Mouse (Mus musculus) megakaryocyte, adult 5-6 weeks (primary cell): ENCODE measurements at regions not wholly inside any gene's neighbourhood (a gene's known extent, or its start where the extent isn't known, plus 50 kb on each side); places are given as distances from the start of the nearest gene placed in this dataset.

Experiments used
- ATAC-seq: 2 replicates; pipeline ENCODE4 v1.8.0; 2016; ENCODE audit warnings: mild to moderate bottlenecking, inconsistent platforms; ENCODE audit not compliant: poor library complexity, severe bottlenecking

DNA sequence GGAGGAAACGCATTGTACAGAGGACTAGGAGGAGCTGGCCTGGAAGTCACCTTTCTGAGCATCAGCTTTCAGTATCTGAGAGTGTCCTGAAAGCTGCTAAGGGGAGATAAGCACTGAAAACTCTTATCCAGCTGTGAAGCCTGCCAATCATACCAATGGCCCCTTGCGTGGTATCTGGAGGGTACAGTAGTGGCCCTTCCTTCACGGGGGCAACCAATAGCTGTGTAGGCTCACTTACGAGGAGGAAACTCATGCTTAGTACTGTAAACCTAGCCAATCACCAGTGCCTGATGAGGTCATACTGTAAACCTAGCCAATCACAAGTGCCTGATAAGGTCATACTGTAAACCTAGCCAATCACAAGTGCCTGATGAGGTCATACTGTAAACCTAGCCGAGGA, 231.7 kb upstream of the Fam241a start:
- ATAC-seq: no peak

DNA sequence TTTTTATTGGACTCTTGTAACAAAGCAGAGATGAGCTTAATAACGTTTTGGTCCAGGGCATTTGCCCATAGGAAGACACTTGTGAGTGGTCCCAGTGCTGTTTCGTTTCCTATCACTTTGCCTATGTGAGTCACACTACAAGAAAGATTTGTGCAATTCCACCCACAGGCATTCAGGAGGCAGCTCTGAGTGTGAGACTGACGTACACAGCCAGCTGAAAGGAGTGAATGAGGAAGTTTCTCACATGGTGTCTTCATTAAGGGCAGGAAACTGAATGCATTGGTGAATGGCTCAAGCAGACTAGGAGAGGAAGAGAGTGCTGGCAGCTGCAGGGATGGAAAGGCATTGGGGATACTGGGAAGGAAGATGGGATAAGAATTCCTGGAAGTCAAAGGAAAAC, 230.5 kb upstream of the Fam241a start:
- ATAC-seq: peak; percentile 71

DNA sequence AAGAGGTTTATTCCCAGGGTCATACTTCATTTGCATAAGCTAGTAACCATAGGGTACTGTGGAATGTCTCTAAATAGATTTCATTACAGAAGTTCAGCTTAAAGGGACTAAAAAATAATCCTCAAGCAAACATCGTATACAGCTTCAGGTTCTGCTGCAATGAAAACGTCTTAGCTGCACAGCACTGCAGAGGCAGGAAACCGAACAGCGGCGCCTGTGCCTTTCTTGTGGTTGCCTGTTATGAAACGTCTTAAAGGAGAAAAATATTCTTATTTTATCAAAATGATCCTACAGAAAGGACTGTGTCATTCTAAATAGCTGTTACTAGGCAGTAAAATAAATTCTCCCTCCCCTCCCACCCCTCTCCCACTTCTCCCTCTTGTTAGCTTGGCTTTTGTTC, 226.0 kb upstream of the Fam241a start:
- ATAC-seq: no peak

DNA sequence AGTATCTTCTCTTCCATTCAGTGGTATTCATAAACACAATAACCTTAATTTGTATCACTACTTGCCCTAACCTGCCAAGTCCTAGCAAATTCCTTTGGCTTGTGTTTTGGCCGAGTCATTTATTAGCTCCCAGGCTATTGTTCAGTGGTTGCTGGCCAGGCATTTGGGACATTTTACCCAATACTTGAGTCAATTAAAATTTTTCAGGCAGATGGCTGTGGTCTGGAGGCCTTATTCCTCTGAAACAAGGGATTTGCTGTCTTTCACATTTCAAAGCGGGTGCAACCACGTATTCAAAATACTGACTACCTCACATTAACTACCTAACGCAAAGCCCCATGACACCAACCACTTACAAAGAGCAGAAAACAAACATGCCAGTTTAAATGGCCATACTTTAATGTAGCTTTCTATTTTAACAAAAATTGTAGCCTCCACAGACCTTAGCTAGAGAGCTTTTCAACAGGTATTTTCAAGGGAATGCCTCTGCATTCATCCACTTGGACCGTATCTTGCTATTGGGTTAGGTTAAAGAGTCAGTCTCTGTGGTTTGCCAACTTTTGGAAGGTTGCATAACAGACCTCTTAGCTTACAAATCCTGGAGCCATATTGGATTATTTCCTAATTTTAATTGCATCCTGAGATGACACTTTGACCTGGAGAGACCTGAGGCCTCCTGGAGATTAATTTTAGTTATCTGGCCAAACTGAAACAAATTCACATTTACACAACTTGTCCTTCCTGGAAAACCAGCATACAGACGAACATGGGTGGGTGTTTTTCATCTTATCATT, 224.7 kb upstream of the Fam241a start:
- no peak for ATAC-seq

DNA sequence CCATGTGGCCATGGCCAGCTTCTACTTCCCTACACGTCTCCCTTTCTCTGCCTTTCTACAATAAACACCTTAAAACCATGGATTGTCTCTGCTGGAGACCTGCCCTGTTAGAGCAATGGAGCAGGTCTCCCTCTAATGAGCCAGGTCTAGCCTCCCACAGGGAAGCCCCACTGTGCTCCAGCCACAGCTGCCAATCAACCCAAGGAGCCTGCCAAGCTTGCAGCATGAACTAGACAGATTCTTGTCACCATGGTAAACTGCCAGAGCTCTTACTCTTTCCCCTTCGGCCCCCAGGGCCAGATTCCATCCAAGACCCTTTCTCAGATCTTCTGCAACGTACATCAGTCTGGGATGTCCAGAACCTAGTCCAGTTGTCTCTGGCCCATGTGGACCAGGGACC, 217.1 kb upstream of the Fam241a start:
- no peak for ATAC-seq

DNA sequence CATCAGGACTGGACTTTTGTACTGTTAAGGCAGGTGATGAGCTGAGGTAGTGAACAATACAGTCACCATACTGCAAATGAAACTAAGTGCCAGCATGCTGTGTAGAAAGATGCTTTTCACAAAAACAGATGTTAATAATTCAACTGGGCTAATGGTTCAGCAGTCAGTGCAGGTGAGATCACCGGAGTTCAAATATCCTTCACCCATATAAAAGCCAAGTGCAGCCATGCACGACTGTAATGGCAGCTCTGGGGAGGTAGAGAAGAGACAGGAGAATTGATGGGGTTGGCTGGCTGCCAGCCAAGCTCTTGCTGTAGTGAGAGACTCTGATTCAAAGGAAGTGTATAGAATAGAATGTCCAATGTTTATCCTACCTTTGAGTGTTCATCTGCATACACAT, 214.3 kb upstream of the Fam241a start:
- ATAC-seq: no peak

DNA sequence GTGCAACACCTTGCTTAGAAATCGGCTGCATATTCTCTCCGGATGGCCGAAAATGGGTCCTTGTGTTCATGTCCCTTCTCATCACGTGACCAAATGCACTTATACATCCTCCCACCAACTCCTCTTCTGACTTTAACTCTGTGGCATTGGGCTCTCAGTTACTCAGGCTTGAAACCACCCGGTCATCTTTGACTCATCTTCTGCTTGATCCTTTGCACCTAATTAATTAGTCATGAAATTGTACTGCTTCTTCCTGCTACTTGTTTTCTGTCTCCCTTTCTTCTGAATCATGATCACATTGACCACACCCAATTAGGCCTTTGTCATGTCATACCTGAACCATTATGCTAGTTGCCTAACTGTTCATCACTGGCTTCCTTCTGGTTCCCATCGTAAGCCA, 208.4 kb upstream of the Fam241a start:
- no peak for ATAC-seq

DNA sequence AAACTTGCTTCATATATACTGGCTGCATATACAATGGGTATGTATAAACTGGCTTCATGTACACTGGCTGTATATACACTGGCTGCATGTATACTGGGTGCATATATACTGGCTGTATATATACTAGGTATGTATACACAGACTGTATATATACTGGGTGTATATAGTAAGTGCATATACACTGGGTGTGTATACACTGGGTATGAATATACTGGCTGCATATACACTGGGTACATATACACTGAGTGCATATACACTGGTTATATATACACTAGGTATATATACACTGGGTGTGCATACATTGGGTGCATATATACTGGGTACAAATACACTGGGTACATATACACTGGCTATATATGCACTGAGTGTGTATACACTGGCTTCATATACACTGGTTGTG, 196.9 kb upstream of the Fam241a start:
- ATAC-seq: no peak

DNA sequence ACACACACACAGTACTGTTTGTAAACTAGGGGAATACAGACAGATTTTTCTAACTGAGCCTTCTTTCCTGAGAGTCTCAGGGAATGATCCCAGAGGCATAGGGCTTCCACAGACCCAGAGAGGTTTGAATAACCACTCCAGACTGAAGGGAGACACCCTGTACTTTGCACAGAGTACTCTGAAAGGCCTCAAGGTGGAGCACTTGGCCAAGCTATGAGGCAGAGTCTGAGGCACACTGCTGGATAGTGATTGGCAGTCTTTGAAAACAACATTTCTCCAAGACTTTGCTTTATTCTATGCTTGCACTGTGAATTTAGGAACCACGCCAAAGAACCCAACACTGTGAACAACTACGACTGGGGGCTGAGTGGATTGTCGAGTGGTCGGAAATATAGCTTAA, 192.1 kb upstream of the Fam241a start:
- ATAC-seq: no peak

DNA sequence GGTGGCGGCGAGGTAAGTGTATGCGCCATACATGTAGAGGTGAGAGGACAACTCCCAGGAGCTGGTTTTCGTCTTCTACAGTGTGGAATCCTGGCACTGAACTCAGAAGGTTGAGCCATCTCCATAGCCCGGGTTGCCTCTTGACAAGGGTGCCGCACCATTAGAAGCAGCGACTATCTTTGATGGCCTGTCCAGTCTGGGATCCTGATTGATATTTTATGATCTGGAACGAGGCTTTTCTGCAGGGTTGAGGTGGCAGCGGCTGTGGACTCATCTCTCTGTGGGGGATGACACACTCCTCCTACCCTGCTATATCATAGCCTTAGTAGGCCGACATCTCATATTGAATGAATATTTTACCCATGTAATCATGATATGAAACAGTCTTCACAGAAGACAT, 191.0 kb upstream of the Fam241a start:
- ATAC-seq: no peak

DNA sequence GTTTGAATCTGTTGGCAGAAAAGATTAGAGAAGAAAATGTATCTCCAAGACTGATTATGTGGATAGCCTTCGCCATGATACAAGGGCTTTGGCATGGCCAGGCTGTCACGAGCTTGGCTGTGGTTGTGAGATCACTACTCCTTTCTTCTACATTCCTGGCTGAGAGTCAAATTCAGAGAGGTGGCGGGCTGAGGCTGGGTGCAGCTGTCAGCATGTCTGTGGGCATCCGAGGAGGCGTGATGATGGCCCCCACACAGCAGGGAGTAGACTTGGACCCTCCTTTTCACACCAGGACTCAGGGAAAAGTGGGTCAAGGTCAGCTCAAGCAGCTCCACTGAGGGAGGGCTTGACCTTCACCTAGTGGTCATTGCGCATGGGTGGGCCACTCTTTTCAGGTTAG, 186.3 kb upstream of the Fam241a start:
- no peak for ATAC-seq

DNA sequence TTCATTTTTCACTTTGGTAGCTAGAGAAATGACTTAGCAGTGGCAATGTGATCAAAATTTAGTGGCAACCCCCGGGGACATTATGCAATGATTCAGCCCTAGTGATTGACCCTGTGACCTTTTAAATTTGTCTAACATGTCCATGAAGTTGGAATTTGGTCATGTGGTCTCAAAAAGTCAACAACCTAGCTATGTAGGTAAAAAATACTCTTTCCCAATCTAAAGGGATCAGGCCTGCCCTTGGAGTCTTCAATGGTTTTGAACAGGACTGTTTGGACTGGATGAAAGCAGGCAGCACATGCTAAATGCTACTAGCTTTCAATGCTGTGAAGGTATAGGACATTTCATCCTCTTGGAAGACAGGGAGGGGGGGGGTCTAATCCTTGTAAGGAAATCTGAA, 185.3 kb upstream of the Fam241a start:
- no peak for ATAC-seq

DNA sequence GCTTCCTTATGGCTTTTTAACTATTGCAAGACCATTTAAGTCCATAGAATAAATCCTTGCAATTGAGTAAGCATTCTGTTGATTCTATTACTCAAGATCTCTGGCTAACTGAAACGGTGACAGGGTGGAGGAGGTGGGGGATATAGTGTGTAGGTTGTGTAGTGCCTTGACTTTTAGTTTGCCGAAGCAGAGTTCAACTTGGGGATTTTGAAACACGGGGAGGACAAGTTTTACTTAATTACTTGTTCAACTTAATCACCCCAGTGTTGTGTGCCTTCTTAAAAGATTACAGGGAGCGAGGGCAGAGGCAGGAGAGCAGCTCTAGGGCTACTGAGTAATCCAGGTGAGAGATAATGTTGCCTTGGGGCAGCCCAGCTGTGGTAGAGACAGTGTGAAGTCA, 171.7 kb upstream of the Fam241a start:
- no peak for ATAC-seq

DNA sequence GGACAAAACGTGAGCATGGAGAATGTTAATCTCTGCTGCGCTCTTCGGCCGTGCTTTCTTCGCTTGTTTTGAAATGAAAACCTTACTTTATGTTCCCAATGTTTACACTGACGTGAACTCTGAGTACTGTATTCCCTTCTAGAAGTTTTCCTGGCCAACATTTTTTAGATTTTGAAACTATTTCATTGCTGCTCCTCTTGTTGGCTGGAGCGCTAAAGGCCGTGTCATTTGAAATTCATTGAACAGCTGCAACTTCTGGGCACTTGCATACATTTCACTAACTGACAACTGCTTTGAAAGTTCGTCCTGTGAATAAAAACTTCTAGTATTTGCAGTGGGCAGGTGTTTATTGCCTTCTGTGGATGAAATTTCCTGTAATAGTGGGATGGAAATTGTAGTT, 157.9 kb upstream of the Fam241a start:
- ATAC-seq: no peak

DNA sequence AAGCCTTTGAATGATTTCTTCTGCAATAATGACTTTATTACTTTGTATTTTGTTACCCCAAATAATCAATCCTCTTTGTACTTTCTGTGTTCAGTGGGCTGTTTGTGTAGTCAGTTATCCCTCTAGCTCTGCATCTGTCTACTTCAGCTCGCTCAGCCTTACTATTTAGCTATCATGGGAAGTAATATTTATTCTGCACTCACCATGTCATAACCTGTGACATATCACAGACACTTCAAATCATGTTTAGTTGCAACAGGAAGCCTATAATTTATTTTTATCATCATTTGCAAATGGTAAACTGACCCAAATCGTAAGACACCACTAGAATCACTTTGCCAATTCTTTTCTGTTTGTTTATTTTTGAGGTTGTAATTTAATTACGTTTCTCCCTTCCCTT, 147.6 kb upstream of the Fam241a start:
- ATAC-seq: no peak

DNA sequence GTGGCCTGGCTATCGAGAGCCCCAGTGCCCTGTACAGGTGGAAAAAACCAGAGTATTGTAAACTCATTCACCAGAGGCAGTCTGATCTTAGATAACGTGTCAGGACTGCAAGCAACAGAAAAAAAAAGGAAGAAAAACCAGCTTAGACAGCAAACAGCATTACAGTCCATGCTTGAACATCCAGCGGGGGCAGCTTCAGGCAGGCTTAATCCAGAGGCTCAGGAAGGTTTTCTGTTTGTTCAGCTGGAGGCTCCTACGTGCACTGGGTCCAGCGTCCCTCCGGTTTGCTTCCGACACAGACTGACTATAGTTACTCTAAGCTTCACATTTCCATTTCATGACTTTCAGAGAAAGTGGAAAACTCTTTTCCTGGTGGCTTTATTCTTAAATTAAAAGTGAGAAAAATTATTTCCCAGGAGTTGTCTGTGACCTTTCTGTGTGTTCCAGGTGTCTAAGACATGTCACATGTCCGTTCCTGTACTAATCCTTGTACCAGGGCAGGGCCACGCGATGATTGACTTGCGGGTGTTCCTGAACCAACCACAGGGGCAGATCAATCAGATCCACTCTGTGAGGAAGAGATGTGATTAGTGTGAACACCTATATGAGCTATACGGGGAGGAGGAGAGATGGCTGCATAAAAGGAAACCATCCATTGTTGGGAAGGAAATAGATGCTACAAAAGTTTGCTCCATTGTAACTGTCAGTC, 144.4 kb upstream of the Fam241a start:
- ATAC-seq: no peak

DNA sequence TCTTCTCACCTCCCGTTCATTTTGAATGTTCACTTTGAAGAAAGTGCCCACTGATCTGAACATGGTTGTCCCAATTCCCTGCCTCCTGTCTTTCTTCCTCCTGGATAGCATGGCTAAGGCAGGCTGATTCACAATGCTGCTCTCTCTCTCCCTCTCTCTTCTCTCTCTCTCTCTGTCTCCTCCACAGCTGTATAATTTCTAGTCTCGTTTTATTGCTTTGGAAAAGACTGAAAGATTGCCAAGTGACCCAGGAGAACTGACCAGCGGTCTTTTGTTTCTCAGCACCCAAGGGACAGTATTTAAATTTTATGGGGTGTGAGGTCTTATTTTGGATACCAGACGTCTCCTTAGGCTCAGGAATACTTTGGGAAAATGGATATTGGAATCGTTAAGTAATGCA, 143.1 kb upstream of the Fam241a start:
- no peak for ATAC-seq

DNA sequence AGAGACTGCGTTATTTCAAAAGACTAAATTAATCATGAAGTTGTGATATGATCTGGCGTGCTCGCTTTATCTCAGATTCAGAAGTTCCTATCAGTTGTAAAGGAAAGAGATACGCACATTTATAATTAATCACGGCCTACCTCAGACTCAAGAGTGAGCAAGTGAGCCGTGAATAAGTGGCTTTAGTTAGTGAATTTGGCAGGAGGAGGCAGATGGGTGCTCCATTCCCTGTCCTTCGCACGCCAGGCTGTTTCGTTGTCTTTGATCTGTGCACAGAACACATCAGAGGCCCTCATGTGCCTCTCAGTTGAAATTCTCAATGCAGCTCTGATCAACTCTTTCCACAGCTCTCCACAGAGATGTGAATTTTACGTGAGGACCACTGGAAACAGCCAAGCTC, 140.4 kb upstream of the Fam241a start:
- no peak for ATAC-seq

DNA sequence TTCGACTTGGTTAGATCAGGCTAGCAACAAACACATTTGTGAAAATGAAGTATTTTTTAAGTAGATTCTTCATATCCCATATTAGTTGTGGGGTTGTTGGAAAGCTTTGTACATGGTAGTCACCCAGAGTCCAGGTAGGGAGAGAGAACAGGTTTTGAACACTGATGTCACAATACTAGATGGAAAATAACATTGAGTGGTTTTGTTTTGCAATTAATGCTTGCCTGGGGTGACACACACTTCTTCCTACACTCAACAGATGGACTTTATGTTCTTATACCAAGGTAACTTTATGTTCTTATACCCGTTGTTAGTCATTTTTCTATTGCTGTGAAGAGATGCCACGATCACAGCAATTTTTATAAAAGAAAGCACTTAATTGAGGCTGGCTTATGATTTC, 134.2 kb upstream of the Fam241a start:
- ATAC-seq: no peak

DNA sequence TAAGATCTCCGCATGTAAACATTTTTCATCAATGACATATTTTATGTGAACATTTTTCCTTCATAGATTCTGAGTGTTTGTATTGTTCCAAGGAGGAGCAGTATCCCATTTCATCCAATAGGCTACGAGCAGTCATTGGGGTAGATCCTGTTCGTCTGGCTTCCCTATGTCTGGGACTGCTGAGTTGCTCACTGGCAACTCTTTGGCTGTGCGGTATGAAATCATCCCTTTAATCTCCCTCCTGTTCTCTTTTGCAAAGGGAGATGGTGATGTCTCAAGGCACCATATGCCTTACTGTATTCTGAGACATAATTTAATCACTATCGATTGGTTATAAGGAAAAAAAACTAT, 133.4 kb upstream of the Fam241a start:
- no peak for ATAC-seq

DNA sequence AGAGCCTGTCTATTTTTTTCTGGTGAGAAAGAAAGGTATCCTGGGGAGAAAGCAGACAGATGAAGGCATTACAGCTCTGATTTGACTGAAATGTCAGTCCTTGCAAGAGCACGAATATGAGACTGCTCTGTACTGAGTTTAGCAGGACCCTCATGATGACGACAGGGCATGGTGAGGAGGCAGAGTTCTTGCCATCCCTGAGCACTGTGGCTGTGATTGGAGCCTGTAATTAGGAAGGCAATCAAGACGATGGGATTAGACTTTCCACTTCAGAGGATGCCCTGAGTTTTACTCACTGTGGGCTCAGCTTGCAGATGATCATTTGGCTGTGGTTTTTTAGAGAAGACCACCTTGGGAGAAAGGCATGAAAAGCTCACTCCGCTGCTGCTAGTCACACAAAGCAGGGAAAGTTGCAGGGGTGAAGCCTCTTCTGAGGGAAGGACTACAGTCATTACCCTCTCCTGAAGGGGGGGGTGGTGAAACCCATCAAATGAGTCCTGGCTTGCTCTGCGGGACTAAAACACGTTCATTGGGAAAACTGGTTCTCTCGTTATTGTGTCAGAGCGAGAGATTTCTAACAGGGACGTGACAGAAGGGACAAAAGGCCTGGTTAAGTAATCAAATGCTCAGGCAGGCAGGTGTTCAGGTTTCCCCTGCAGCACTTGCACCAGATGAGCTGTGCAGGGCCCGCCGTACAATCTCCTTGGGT, 132.9 kb upstream of the Fam241a start:
- no peak for ATAC-seq

DNA sequence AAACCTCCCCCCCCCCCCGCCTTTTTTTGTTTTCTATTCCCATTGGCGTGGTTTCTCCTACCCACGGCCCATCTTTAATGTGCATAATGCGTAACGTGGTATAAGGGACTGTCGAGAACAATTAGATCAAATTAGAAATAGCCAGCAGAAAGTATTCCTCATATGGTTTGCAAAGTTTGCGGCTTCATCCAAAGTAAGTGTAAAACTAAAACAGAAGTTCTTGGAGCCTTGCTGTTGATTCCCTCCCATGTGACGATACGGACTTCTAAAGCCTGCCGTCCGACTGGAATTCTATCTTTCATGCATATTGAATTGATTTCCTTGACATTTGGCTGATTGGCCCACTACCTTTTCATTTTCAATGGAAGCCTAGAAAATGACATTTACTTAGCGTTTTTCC, 128.7 kb upstream of the Fam241a start:
- no peak for ATAC-seq
